In the genomic region with DNA sequence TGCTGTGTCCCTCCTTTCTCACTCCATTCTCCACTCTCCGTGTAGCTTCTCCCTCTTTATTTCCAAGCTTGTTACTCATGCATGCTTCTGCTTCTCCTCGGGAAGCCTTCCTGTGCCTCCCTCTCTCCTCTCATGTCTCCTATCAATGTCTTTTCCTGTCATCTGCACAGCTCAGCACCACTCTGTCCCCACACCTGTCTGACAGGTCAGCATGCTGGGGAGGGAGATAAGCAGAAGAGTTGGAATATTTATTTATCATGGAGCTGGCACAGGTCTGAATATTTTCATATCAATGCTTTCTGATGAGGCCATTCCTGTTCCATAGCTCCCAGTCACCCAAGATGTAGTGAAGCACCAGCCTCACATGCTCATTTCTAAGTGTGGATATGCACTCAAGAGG, we compare ENCODE assay signal across 17 mouse cellular contexts.
"Had no signal": no experiment of that assay in that cellular context is flagged by ENCODE, and none has a peak within 500 bp of the region (broad histone marks: within the 10 kb centered on the region; RNA-seq: fewer than 3 reads in every experiment).

No protein-coding gene starts in this region.

- H3K4me1 ChIP-seq: lung, embryonic 15.5 days; midbrain, embryonic 13.5 days; midbrain, embryonic 15.5 days; neural tube, embryonic 12.5 days; stomach, embryonic 15.5 days had no signal

- H3K36me3 ChIP-seq: lung, embryonic 15.5 days; midbrain, embryonic 13.5 days; midbrain, embryonic 15.5 days; neural tube, embryonic 12.5 days; stomach, embryonic 15.5 days had no signal

- H3K9me3 ChIP-seq: lung, embryonic 15.5 days; megakaryocyte, embryonic 14.5 days; midbrain, embryonic 13.5 days; midbrain, embryonic 15.5 days; neural tube, embryonic 12.5 days; stomach, embryonic 15.5 days had no signal

- H3K4me2 ChIP-seq: lung, embryonic 15.5 days; midbrain, embryonic 11.5 days; midbrain, embryonic 13.5 days; midbrain, embryonic 15.5 days; neural tube, embryonic 12.5 days; stomach, embryonic 15.5 days had no signal

- H3K27ac ChIP-seq: lung, embryonic 15.5 days; macrophage; midbrain, embryonic 13.5 days; midbrain, embryonic 15.5 days; neural tube, embryonic 12.5 days; stomach, embryonic 15.5 days; stomach, postnatal 0 days had no signal

- H3K9ac ChIP-seq: lung, embryonic 15.5 days; midbrain, embryonic 13.5 days; midbrain, embryonic 15.5 days; neural tube, embryonic 12.5 days; stomach, embryonic 15.5 days had no signal

- H3K4me3 ChIP-seq: lung, embryonic 15.5 days; midbrain, embryonic 13.5 days; midbrain, embryonic 15.5 days; neural tube, embryonic 12.5 days; stomach, embryonic 15.5 days had no signal

- H3K27me3 ChIP-seq: lung, embryonic 15.5 days; megakaryocyte, embryonic 14.5 days; midbrain, embryonic 15.5 days; neural tube, embryonic 12.5 days; stomach, embryonic 15.5 days had no signal

- DNase-seq: lung, adult 2 months; lung, postnatal 14 days; lung, postnatal 36 days; right cerebral cortex, postnatal 14 days; thymus, adult 2 months; thymus, postnatal 25 days; thymus, postnatal 4 days had no signal

- ATAC-seq: lung, postnatal 0 days; midbrain, embryonic 13.5 days; midbrain, embryonic 15.5 days had no signal
